Mouse (Mus musculus): Measurements from ENCODE around the gene Agmat.

The Agmat gene

DNA sequence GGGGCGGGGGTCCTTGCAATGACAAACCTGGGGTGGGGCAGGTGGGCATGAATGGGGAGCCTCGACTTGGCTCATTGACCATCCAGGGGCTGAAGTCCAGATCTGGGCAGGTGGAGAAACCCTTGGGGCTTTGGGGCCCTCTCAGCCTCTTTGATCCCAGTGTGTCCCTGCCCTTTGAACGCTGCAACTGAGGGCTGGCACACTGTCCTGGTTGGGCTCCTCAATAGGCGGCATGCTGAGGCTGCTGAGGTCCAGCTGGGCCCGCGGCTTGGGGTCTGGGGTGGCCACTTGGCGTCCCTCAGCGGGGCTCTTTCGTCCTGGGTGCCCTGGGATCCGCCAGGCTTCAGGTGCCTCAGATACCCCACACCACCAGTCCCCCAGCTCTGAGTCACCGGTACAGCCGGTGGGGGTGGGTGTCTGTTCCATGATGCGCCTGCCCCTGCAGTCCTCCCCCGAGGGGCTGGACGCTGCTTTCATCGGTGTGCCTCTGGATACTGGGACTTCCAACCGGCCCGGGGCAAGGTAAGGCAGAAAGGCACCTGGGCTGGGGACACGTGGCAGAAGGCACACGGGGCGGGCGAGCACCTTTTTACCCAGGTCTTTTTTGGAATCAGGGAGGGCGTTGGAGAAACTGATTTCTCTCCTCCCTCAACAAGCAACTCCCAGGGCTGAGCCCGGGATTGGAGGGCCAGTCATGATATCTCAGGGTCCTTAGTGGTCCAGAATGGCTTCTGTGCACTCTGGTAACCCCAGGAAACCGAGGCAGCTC lies at the start of gene Agmat:
Gene Agmat (plus strand): TSS at position 95 of the 769 bp plus-strand sequence.
- no peak for DNase-seq (ENCODE audit: low spot score)

DNA sequence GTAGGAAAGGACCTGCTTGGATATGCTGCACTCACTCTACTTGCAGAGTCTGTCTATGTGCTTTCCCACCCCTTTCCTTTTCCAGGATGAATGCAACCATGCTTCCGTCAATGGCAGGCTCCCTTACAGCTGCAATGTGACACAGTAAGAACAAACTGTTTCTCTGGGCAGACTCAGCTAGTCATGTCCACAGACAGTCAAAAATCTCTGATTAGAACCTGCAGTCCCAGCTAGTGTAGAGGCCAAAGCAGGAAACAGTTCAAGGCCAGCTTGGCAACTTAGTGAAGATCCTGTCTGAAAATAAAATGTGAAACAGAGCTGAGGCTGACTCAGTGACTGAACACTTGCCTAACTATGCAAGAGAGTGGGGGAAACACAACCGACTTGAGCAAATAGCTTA lies 41.8 kb upstream of the Agmat start:
- DNase-seq (ENCODE audit: low spot score), result no peak

DNA sequence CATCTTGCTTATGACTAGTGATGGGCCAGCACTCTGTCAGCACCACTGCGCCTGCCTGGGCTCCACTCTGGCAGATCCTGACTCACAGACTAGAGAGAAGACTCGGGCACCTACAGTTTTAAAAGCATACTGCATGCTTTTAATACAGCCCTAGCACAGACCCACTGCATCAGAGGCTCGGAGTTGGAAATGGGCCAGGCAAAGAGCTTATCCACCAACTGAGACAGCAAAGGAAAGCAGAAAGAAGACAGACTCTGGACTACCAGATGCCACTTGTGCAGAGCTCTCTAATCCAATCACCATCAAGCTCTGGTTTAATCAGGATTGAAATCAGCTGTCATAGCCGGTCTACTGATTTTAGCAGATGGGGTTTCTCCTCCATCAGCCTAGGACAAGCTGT lies 41.1 kb upstream of the Agmat start:
- no peak for DNase-seq (ENCODE audit: low spot score)

DNA sequence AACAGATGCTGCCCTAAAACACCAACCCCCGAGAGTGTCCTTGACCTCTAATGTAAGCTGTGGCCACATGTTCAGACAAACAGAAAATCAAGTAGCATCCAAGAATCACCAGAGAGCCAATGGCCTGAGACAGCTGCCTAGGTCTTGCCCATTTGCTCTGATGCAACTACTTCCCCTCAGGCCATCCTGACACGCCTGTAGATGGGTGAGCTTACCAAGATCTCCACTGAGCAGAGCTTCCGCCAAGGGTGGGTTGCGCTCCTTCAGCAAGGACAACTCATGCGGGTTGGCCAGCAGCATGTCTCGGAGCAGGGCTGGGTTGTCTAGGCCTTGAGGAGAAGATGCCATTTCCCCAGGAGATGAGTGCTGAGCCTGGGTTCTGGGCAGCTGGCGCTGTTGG lies 38.5 kb upstream of the Agmat start:
- DNase-seq (ENCODE audit: low spot score), result no peak

DNA sequence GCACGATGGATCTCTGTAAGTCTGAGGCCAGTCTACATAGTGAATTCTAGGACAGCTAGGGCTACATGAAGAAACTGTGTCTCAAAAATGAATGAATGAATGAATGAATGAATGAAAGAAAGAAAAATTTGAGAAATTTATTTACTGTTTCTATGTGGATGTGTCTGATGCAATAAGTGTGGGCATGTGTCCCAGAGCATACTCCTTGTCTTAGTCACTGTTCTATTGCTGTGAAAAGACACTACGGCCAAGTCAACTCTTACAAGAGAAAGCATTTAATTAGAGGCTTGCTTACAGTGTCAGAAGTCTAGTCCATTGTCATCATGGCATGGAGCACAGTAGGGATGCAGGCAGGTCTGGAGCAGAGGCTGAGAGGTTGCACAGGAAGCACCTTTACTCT lies 37.5 kb upstream of the Agmat start:
- no peak for DNase-seq (ENCODE audit: low spot score)

DNA sequence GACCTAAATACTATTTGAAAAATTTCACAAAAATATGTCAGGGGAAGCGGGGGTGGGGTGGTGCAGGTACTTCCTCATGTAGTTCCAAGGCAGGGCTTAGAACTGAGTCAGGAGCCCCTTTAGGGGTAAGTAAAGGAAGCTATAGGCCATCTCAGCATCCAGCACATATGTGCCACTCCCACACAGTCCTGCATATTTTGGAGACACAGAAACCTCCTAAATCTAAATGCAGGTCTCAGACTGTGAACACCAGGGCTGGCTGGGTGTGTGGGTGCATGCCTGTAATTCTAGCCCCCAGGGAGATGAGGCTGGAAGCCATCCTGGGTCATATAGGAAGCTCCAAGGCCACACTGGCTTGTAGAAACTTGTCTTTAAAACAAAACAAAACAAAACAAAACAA lies 35.2 kb upstream of the Agmat start:
- no peak for DNase-seq (ENCODE audit: low spot score)

DNA sequence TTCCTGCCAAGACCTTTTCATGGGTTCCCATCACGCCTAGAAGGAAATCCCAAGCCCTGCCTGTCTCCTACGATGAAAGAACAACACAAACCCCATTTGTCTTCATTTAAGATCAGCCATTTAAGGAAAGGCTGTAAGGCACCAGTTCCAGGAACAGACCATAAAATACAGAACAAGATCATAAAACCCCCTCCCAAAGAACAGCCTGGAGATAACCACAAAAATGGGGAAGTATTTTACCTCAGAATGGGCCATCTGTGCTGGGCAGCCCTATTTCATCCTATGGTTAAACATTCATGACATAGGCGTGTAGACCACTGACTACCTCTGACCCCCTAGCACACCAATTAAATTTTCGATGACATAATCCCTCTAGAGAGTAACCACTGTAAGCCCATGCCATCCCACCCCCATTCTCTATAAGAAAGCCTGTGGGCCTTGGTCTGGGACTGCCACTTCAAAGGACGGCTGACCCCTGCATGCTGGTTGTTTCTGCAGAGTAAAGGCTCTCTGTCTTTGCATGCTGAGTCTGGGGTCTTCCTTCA lies 32.8 kb upstream of the Agmat start:
- DNase-seq (ENCODE audit: low spot score), result no peak

DNA sequence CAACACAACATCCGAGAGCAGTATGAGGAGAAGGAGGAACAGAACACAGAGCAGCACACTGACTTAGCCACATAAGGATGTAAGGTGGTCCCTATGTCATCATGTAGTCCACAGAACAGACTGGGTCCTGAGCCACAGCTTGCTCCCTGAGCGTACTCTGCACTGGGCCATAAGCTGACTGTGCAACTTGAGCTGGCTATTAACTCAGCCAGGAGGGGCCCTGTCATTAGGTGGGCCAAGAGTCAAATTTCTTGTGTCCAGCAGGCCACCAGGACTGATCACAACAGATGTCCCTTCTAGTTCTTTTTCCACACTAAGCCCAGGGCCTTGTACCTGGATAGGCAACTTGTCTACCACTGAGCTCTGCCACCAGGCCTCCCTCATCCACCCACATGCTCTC lies 31.4 kb upstream of the Agmat start:
- DNase-seq (ENCODE audit: low spot score), result peak; percentile 65

DNA sequence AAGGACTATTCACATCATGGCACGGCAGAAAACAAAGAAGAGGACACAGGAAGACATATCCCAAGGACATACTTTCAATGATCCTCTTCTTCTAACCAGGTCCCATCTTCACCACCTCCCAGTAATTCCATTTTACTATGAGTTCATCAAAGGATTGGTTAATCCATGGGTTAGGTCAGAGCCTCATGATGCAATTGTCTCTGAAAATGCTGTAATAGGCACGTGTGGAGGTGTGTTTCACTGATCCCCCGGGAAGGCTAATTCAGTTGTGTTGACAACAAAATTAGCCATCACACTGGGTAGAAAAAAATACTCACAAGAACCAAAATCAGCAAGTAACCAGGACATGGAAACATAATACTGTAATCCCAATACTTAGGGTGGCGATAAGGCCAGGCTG lies 28.8 kb upstream of the Agmat start:
- no peak for DNase-seq (ENCODE audit: low spot score)

DNA sequence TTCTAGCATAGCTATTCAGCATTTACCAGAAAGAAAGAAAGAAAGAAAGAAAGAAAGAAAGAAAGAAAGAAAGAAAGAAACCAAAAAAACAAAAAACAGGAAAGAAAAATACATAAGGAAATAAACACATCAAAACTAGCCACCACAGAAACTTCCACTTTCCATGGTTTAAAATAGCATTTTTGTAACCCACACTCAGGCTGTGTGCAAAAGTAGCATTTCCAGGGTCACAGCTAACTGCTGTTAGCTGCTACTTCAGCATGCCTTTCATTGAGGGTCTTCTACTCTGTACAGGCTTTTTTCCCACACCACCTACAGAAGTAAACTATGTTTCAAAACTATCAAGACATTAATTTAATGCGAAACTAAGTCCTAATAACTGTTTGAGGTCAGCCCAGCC lies 27.2 kb upstream of the Agmat start:
- DNase-seq (ENCODE audit: low spot score), result no peak

DNA sequence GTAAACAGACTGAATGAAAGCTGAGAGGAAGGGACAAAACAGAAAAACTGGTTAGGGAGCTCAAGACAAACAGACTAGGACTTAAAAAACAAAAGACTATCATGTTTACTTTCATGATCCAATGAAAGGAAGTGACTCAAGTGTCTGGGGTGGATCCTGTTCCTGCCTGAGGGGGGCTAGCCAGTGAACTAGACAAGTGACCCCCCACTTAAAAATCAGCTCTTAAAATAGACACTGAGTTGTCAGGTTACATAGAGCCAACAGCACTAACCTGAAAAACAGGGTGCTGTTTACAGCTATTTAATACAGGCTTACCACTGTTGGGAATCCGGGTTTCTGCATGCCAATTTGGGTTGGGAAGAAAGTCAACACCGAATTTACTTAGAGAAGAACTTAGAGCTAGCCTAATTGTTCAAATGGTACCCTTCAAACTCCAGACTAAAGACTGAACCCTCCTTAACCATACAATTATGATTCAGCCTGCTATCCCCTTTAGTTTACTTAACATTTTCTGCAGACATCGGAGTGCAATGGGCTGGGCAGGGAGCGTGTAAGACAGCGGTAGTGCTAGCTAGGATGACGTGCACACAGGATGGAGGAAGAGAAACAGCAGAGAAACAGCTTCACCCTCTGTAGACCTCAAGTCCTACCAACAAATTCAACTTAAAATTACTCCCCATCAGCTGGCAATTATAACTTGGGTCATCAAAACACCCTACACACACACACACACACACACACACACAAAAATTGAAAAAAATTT lies 25.5 kb upstream of the Agmat start:
- no peak for DNase-seq (ENCODE audit: low spot score)

DNA sequence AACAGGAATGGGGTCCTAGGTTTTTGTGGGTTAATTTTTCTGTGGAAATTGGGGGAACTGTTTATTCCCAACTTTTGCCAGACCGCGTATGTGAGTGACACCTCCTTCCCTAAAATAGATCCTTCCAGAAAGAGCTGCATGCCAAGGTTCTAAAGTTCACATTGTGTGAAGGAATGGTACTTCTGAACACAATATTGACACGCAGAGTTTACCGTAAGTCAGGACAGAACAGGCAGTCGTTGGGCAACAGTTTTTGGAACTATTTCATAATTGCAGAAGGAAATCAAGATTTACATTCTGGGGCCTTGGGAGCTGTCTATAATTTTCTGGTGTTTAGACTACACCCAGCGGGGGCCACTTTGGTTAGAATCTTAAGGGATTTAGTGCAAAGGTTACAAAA lies 24.5 kb upstream of the Agmat start:
- DNase-seq (ENCODE audit: low spot score), result no peak

DNA sequence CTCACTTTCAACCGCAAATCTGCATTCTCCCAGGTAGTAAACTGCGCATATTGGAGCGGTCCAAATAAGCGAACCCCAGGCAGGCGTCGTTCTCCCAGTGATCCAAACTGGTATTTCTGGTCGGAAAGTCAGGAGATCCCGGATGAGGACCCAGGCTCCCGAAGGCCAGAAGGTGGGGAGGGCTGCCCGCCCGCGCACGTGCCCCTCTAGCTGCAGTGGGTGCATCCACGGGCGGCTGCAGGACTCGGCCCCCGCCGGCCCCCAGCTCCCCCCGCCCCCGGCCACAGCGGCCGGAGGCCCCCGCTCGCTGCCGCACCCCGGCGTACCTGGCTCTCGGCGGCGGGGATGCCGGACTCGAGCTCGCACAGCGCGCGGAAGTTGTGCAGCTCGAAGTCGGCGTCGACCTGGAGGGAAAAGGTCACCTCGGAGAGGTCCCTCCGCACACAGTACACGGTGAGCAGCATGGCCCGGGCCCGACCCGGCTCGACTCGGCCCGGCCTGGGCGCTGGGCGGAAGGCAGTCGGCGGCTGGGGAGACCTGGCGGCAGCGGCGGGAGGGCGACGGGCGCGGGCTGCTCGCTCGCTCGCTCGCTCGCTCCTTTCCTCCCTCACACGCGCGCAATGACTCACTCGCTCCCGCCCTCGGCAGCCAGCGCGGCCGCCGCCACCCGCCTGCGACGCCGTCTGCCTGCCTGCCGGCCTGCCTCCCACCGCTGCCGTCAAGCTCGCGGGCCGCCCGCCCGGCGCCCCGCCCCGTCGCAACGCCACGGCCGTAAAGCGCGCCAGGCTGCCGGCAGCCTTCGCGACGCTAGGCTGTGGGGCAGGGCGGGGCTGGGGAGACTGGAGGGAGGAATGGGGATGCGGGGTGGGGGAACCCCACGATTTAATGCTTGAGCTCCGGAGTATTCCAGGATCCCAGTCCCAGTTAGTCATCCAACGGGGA lies 23.5 kb upstream of the Agmat start, which contains the start of gene Ddi2:
Gene Ddi2 (minus strand): TSS at position 689 of the 942 bp plus-strand sequence.
- peak; percentile 90 for DNase-seq (ENCODE audit: low spot score)

DNA sequence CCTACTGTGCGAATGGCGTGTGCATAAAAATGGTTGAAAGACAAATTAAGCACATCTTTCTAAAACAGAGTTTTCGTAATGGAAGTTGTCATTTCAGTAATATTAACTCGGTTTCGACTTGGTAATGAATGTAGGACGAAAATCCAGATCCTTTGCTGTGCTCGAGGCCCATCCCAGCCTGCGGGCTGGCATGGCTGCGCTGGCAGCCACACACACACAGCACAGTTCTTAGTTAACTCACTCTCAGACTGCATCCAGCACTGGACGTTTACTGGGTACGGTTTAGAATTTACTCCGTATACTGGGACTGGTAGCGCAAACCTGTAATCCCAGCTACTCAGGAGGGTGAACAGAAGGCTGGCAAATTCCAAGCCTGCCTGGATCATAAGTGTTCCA lies 22.8 kb upstream of the Agmat start:
- DNase-seq (ENCODE audit: low spot score), result no peak

DNA sequence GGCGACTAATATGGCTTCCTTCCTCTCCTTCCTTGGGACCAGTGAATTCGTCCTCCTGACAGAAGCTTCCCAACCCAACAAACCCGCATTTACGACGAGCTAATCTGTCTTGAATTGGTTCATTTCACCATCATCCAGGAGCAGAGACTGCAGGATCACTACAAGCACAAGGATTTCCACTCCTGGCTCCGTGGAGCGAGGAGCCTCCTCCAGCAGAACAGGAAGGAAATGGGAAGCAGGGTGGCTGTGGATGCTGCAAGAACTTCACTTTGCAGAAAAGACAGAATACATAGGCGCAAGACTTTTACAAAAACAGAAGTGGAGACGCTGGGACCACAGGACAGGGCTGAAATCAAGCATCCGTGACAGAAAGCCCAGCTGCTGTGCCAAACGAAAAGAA lies 21.9 kb upstream of the Agmat start:
- DNase-seq (ENCODE audit: low spot score), result no peak

DNA sequence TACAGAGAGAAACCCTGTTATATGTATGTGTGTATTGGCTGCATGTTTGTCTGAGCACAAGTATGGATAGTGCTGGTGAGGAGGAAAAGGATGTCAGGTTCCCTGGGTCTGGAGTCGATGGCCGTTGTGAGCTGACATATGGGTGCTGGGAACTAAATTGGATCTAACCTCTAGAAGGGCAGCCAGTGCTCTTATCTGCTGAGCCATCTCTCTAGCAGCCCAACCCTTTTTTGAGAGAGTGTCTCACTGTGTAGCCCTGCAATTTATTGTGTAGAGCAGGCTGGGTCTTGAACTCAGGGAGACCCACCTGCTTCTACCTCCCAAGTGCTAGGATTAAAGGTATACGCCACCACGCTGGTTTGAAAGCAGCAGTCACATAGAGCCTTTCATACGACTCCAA lies 21.2 kb upstream of the Agmat start:
- no peak for DNase-seq (ENCODE audit: low spot score)

DNA sequence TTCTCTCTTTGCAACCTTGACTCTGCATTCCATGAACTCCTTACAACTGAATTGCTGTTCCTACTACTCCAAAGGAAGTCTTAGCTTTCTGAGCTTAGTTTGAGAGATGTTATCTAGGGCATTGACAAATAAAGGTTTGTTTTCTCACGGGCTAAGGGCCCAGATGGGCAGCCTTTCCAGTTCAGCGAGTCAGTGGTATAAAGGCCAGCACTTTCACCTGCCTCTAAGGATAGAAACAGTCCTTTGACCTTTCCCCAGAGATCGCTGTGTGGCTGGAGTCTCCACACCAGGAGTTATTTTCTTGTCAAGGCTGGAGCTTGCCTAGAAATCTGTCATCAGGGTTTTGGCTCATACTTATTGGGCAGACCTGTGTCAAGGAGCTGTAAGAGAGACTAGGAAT lies 20.7 kb upstream of the Agmat start:
- no peak for DNase-seq (ENCODE audit: low spot score)

DNA sequence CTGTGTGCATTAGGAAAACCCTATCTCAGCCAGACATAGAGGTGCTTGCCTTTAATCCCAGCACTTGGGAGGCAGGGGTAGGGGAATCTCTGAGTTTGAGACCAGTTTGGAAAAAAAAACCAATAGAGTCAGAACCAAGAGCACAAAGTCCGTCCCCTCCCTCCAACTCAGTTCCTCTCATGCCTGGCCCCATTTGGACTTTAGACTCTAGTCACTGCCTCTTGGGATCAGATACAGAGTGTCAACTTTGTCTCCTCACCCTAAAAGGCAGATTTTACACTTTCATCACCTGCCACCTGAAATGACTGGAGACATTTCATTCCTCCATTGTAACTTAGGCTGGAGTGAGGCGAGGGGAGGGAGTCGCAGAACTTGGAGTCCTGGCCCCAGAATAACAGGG lies 17.2 kb upstream of the Agmat start:
- DNase-seq (ENCODE audit: low spot score), result no peak

DNA sequence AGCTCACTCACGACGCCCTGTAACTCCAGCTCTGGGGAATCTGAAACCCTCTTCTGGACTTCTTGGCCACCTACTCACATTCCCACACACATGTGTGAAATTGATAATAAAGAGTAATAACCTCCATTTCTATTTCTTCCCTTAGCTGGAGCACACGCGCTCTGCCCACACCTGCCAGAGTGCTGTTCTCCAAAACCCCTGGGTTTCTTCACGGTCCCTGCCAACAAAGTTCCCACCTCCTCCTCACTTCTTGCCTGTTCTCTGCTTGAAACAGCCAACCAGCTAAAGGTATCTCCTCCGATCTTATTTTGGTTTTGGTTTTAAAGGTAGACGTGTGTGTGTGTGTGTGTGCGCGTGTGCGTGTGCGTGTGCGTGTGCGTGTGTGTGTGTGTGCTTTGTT lies 16.1 kb upstream of the Agmat start:
- no peak for DNase-seq (ENCODE audit: low spot score)

DNA sequence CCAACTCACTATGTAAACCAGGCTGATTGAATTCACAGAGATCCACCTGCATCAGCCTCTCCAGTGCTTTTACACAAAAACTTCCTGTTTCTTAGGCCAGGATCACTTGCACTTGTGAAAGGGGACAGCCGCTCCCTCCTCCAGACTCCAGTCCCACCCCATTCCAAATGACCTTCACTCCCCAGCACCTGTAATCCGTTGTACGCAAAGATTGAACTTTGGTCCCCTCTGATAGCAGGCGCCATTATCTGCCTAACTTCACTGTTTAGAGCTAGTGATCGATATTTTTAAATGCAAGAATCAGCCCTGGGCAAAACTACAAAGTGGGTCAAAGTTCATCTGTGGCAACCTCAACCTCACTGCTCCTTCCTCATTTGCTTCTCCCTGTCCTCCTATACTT lies 14.7 kb upstream of the Agmat start:
- no peak for DNase-seq (ENCODE audit: low spot score)

DNA sequence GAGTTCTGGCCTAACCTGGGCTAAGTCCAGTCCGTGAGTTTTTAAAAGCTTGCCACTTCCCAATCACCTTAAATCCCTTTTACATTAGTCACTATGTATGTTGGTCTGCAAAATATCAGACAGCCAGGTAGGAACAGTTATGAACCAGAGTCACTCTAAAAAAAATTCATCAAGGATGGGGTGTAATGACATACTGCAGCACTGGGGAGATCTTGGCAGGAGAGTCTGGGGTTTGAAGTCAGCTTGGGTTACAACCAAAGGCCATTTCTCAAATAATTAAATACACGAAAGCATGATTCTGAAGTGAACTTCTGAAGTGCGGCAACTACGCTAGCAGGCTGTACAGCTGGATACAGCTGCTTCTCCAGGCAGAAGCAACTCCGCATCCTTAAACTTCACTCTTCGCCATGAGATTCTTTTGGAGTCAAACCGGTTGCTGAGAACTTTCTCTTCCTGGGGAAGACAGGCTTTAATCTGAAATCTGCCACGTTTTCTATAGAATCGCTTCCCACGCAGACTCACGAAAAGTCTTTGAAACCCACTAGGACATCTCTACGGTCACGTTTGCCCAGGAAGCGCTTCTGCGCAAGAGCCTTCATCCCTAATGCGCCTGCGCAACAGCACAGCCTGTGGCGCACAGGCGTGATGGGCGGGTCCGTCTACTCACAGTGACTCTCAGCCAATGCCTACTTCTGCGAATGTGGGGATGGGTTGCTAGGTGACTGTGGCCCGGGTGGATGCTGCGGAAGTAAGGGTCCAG lies 11.8 kb upstream of the Agmat start:
- DNase-seq (ENCODE audit: low spot score), result peak; percentile 99

DNA sequence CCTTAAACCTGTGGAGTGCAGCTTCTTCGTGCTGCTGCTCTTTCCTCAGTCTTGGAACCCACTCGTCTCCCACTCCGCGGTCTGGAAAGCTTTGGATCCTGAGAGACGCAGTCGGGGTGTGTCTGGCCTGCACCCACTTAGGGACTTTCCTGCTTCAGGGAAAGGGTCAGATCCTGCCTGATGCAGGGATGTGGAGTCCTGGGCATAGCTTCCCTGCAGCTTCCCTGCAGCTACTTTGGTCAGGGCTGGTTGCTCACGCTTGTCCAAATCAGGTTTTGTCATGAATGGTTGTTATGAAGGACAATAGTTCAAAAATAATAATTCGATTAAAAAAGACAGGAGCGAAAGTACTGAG lies 11.3 kb upstream of the Agmat start:
- no peak for DNase-seq (ENCODE audit: low spot score)

Measured in embryo, embryonic 10 days (tissue).